Mouse (Mus musculus): ENCODE measurements around the gene Lrfn2. TPM values are rescaled to one million over a fixed set of nuclear protein-coding genes. Genes with fewer than 3 reads are reported as not detected.

Lrfn2 gene
- polyA plus RNA-seq, 1 experiment from 2014 or later: 1.2 TPM

DNA sequence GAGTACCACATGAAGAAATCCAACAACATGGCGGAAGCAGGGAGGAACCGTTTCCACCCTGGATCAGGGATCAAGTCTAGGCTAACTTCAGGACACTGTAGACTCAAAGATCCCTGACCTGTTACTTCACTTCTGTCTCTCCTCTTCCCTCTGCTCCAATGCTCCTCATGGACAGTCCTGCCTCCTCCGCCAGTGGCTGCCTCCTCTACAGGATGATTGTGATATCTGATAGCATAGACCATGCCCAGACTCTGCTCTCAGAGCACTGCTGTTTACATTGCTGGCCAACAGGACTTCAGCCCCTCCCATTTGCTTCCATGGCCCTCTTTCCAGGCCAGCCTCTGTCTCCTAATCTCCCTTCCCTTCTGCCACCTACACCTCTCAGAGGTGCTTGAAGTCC is 132.9 kb downstream of the Lrfn2 start:
- Histone ChIP-seq H3K27me3 (ENCODE audit: control insufficient read depth, insufficient read depth, low read length) (no peaks in the 10 kb centered on the region), H3K9me3 (ENCODE audit: control insufficient read depth, low read depth, low read length) (no peaks in the 10 kb centered on the region), H3K27ac (ENCODE audit: low read length) (no peak overlapping the region), H3K4me3 (ENCODE audit: low read depth, low read length) (no peak overlapping the region), H3K36me3 (ENCODE audit: control insufficient read depth, insufficient read depth, low read length) (no peaks in the 10 kb centered on the region), H3K4me1 (ENCODE audit: control insufficient read depth, insufficient read depth, low read length) (no peaks in the 10 kb centered on the region; the same call in 1 of the 2 replicates), H3K9ac (replicated peaks; ENCODE audit: low read depth, low read length) (no peak overlapping the region), H3K4me2 (replicated peaks; ENCODE audit: low read depth, low read length) (no peak overlapping the region)
- WGBS: 74% methylated on average over 3 of the region's 3 CpGs
- no peak for ATAC-seq (ENCODE audit: insufficient number of reproducible peaks, insufficient read depth, low FRiP score, low read depth)

- Histone ChIP-seq H3K27me3 (ENCODE audit: control insufficient read depth, insufficient read depth, low read length) (no peaks in the 10 kb centered on the region), H3K4me1 (ENCODE audit: control insufficient read depth, insufficient read depth, low read length) (no peaks in the 10 kb centered on the region; the same call in 1 of the 2 replicates), H3K9ac (replicated peaks; ENCODE audit: low read depth, low read length) (no peak overlapping the region), H3K4me2 (replicated peaks; ENCODE audit: low read depth, low read length) (no peak overlapping the region), H3K9me3 (ENCODE audit: control insufficient read depth, low read depth, low read length) (no peaks in the 10 kb centered on the region), H3K27ac (ENCODE audit: low read length) (no peak overlapping the region), H3K36me3 (ENCODE audit: control insufficient read depth, insufficient read depth, low read length) (no peaks in the 10 kb centered on the region), H3K4me3 (ENCODE audit: low read depth, low read length) (no peak overlapping the region)
- WGBS: 72% methylated on average over 6 of the region's 6 CpGs
- no peak for ATAC-seq (ENCODE audit: insufficient number of reproducible peaks, insufficient read depth, low FRiP score, low read depth)
Measured at GRCm38 (mm10) chr17:49066748-49067147, 134.6 kb downstream of the Lrfn2 start.

DNA sequence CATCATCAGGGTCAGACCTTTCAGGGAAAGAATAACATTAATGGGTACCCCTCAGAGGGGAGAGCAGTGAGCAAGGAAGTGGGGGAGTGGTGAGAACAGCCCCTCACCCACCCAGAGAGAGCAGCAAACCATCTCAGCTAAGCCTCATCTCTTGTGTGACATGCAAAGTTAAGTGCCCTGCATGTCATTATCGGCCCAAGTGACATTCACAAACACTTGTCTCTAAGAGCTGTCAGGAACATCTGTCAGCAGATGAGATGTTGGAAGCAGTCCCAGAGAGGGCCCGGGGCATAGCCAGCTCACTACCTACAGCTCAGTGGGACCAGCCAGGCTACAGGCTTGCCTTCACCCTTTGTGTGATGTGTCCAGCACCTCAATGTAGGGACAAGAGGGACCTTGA is 146.0 kb downstream of the Lrfn2 start:
- 36% methylated on average over 2 of the region's 2 CpGs for WGBS
- H3K4me2 ChIP-seq (replicated peaks; ENCODE audit: low read depth, low read length): no peak overlapping the region
- no peak for ATAC-seq (ENCODE audit: insufficient number of reproducible peaks, insufficient read depth, low FRiP score, low read depth)
- no peak overlapping the region for H3K9ac ChIP-seq (replicated peaks; ENCODE audit: low read depth, low read length)
- H3K27me3 ChIP-seq (ENCODE audit: control insufficient read depth, insufficient read depth, low read length): no peaks in the 10 kb centered on the region
- H3K9me3 ChIP-seq (ENCODE audit: control insufficient read depth, low read depth, low read length): no peaks in the 10 kb centered on the region
- no peaks in the 10 kb centered on the region for H3K36me3 ChIP-seq (ENCODE audit: control insufficient read depth, insufficient read depth, low read length)
- no peak overlapping the region for H3K27ac ChIP-seq (ENCODE audit: low read length)
- no peaks in the 10 kb centered on the region; the same call in 1 of the 2 replicates for H3K4me1 ChIP-seq (ENCODE audit: control insufficient read depth, insufficient read depth, low read length)
- no peak overlapping the region for H3K4me3 ChIP-seq (ENCODE audit: low read depth, low read length)

DNA sequence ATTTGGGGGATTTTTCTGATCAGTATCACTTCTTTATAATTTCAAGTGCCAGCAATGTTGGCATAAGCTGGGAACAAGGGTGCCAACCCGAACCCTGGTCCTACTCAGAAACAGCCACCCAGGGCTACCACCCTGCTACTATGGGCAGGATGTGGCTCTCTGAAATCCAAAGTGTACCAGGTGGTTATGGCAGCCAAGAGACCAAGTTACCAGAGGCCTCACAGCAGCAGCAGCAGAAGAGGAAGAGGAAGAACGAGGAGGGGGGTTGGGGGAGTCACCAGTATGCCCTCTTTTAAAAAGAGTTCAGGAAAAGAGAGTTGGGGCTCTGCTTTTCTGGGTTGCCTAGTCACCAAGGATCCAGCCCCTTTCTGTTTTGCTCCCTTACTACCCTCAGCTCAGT is 147.5 kb downstream of the Lrfn2 start:
- no peak for ATAC-seq (ENCODE audit: insufficient number of reproducible peaks, insufficient read depth, low FRiP score, low read depth)
- WGBS: 76% methylated on average over 2 of the region's 2 CpGs

DNA sequence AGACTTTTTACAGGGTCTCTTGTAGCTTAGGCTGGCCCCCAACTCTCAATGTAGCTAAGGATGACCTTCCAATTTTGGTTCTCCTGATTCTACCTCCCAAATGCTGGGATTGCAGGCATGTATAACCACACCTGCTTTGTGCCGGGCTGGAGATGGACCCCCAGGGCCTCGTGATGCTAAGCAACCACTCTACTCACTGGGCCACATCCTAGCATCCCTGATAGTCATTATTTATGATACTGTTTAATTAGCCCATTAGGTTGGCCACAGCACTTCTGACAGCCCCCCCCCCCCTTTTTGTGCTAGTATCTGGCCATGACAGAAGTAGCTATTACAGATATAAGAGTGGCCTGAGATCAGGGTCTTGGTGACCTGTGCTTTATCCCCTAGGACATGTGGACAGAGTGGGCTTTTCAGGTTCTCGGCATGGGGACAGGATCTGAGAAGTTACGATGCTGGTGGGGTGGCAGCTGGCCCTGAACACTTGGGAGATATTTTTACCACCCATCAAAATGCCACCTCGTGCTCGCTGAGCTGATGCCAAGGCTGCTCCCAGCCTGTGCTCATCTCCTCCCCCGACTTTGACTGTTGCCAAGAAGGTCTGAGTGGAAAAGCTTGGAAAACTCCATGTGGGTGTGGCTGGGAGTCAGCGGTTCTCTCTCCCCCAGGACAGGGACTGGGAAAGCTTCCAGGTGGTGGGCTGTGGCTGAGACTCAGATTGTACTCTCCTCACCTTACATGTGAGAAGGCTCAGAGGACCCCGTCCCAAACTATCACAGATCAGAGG is 151.6 kb downstream of the Lrfn2 start:
- H3K9ac ChIP-seq (replicated peaks; ENCODE audit: low read depth, low read length): no peak overlapping the region
- H3K36me3 ChIP-seq (ENCODE audit: control insufficient read depth, insufficient read depth, low read length): no peaks in the 10 kb centered on the region
- no peak overlapping the region for H3K4me2 ChIP-seq (replicated peaks; ENCODE audit: low read depth, low read length)
- H3K27ac ChIP-seq (ENCODE audit: low read length): no peak overlapping the region
- no peak for ATAC-seq (ENCODE audit: insufficient number of reproducible peaks, insufficient read depth, low FRiP score, low read depth)
- WGBS: 69% methylated on average over 9 of the region's 9 CpGs
- no peaks in the 10 kb centered on the region for H3K4me1 ChIP-seq (ENCODE audit: control insufficient read depth, insufficient read depth, low read length)
- no peaks in the 10 kb centered on the region for H3K27me3 ChIP-seq (ENCODE audit: control insufficient read depth, insufficient read depth, low read length)
- no peak overlapping the region for H3K4me3 ChIP-seq (ENCODE audit: low read depth, low read length)
- H3K9me3 ChIP-seq (ENCODE audit: control insufficient read depth, low read depth, low read length): no peaks in the 10 kb centered on the region

More for the DNA sequence above, 147.5 kb downstream of the Lrfn2 start:
- H3K4me3 ChIP-seq (ENCODE audit: low read depth, low read length): no peak overlapping the region
- H3K4me2 ChIP-seq (replicated peaks; ENCODE audit: low read depth, low read length): no peak overlapping the region
- no peaks in the 10 kb centered on the region for H3K27me3 ChIP-seq (ENCODE audit: control insufficient read depth, insufficient read depth, low read length)
- H3K27ac ChIP-seq (ENCODE audit: low read length): no peak overlapping the region
- no peak overlapping the region for H3K9ac ChIP-seq (replicated peaks; ENCODE audit: low read depth, low read length)
- H3K9me3 ChIP-seq (ENCODE audit: control insufficient read depth, low read depth, low read length): no peaks in the 10 kb centered on the region
- no peaks in the 10 kb centered on the region for H3K36me3 ChIP-seq (ENCODE audit: control insufficient read depth, insufficient read depth, low read length)
- no peaks in the 10 kb centered on the region for H3K4me1 ChIP-seq (ENCODE audit: control insufficient read depth, insufficient read depth, low read length)

- no peaks in the 10 kb centered on the region for H3K9me3 ChIP-seq (ENCODE audit: control insufficient read depth, low read depth, low read length)
- H3K4me2 ChIP-seq (replicated peaks; ENCODE audit: low read depth, low read length): no peak overlapping the region
- no peaks in the 10 kb centered on the region for H3K27me3 ChIP-seq (ENCODE audit: control insufficient read depth, insufficient read depth, low read length)
- 89% methylated on average over 4 of the region's 4 CpGs for WGBS
- H3K4me3 ChIP-seq (ENCODE audit: low read depth, low read length): no peak overlapping the region
- no peak overlapping the region for H3K9ac ChIP-seq (replicated peaks; ENCODE audit: low read depth, low read length)
- no peak for ATAC-seq (ENCODE audit: insufficient number of reproducible peaks, insufficient read depth, low FRiP score, low read depth)
- H3K27ac ChIP-seq (ENCODE audit: low read length): no peak overlapping the region
- no peaks in the 10 kb centered on the region for H3K4me1 ChIP-seq (ENCODE audit: control insufficient read depth, insufficient read depth, low read length)
- H3K36me3 ChIP-seq (ENCODE audit: control insufficient read depth, insufficient read depth, low read length): no peaks in the 10 kb centered on the region
Measured at GRCm38 (mm10) chr17:49085111-49085510, 152.9 kb downstream of the Lrfn2 start.

- WGBS: 65% methylated on average over 16 of the region's 16 CpGs
- no peaks in the 10 kb centered on the region for H3K27me3 ChIP-seq (ENCODE audit: control insufficient read depth, insufficient read depth, low read length)
- no peak overlapping the region for H3K4me3 ChIP-seq (ENCODE audit: low read depth, low read length)
- no peaks in the 10 kb centered on the region for H3K36me3 ChIP-seq (ENCODE audit: control insufficient read depth, insufficient read depth, low read length)
- ATAC-seq (ENCODE audit: insufficient number of reproducible peaks, insufficient read depth, low FRiP score, low read depth): no peak
- no peaks in the 10 kb centered on the region for H3K4me1 ChIP-seq (ENCODE audit: control insufficient read depth, insufficient read depth, low read length)
- no peak overlapping the region for H3K9ac ChIP-seq (replicated peaks; ENCODE audit: low read depth, low read length)
- H3K9me3 ChIP-seq (ENCODE audit: control insufficient read depth, low read depth, low read length): no peaks in the 10 kb centered on the region
- H3K4me2 ChIP-seq (replicated peaks; ENCODE audit: low read depth, low read length): no peak overlapping the region
- no peak overlapping the region for H3K27ac ChIP-seq (ENCODE audit: low read length)
Measured at GRCm38 (mm10) chr17:49096781-49097544, 164.8 kb downstream of the Lrfn2 start.

- Histone ChIP-seq H3K4me2 (replicated peaks; ENCODE audit: low read depth, low read length) (no peak overlapping the region), H3K27ac (ENCODE audit: low read length) (no peak overlapping the region), H3K36me3 (ENCODE audit: control insufficient read depth, insufficient read depth, low read length) (no peaks in the 10 kb centered on the region), H3K9ac (replicated peaks; ENCODE audit: low read depth, low read length) (no peak overlapping the region), H3K4me1 (ENCODE audit: control insufficient read depth, insufficient read depth, low read length) (no peaks in the 10 kb centered on the region), H3K9me3 (ENCODE audit: control insufficient read depth, low read depth, low read length) (no peaks in the 10 kb centered on the region), H3K4me3 (ENCODE audit: low read depth, low read length) (no peak overlapping the region), H3K27me3 (ENCODE audit: control insufficient read depth, insufficient read depth, low read length) (no peaks in the 10 kb centered on the region)
- ATAC-seq (ENCODE audit: insufficient number of reproducible peaks, insufficient read depth, low FRiP score, low read depth): no peak
- 88% methylated on average over 3 of the region's 3 CpGs for WGBS
Measured at GRCm38 (mm10) chr17:49111399-49111798, 179.2 kb downstream of the Lrfn2 start.

Data from stomach, embryonic 14.5 days (tissue).